Mouse (Mus musculus) lung, embryonic 15.5 days (tissue): ENCODE data around the gene Cd247. TPM values are rescaled to one million over a fixed set of nuclear protein-coding genes. Genes with fewer than 3 reads are reported as not detected.

ENCODE experiments used
- ATAC-seq: fragments of 200-750 bp; cut with Nextera tagmentation; 2 replicates; pipeline ENCODE4 v1.8.0; 2017; ENCODE audit warnings: moderate number of reproducible peaks, borderline replicate concordance; ENCODE audit not compliant: low FRiP score, low TSS enrichment; ENCODE audit errors: extremely low read depth
- H3K27ac ChIP-seq: fragments of 300-500 bp; sonication (generic); 2 replicates; pipeline ENCODE4 v1.5.1; 2015; ENCODE audit warnings: moderate library complexity, mild to moderate bottlenecking, inconsistent platforms
- H3K27me3 ChIP-seq: fragments of 300-500 bp; sonication (generic); 2 replicates; pipeline ENCODE4 v1.6.1; 2015; ENCODE audit warnings: inconsistent platforms
- H3K36me3 ChIP-seq: fragments of 300-500 bp; sonication (generic); 2 replicates; pipeline ENCODE4 v1.6.1; 2015; ENCODE audit warnings: inconsistent platforms
- H3K4me1 ChIP-seq: fragments of 300-500 bp; sonication (generic); 2 replicates; pipeline ENCODE4 v1.6.1; 2015; ENCODE audit warnings: inconsistent platforms
- H3K4me2 ChIP-seq: fragments of 300-500 bp; sonication (generic); 2 replicates; pipeline ENCODE4 v1.6.1; 2015; ENCODE audit warnings: inconsistent platforms, mild to moderate bottlenecking, moderate library complexity
- H3K4me3 ChIP-seq: fragments of 300-500 bp; sonication (generic); 2 replicates; pipeline ENCODE4 v1.5.1; 2015; ENCODE audit warnings: mild to moderate bottlenecking, inconsistent platforms
- H3K9ac ChIP-seq: fragments of 300-500 bp; sonication (generic); 2 replicates; pipeline ENCODE4 v1.6.1; 2015; ENCODE audit warnings: inconsistent platforms
- H3K9me3 ChIP-seq: fragments of 300-500 bp; sonication (generic); 2 replicates; pipeline ENCODE4 v1.6.1; 2016; ENCODE audit warnings: inconsistent platforms
- WGBS: fragments of 180-500 bp; shearing (Covaris S2); methylation state at CpG from one replicate; pipeline ENCODE4 v1.1.7; 2015; 5-methylcytosine and 5-hydroxymethylcytosine counted together
- polyA plus RNA-seq: library from polyadenylated mRNA; unstranded; fragments of >200 nt; fragmentation: Nextera tagmentation; extraction: Ambion mirVana; gene quantifications from 2 replicates; pipeline ENCODE4 v1.2.1, GENCODE M21; 2015

The Cd247 gene
- polyA plus RNA-seq, 1 experiment from 2014 or later, result 2.6 TPM

GRCm38 (mm10) chr1:165763635-165764372, 24.7 kb upstream of the Cd247 start, which contains the start of gene Creg1:
Creg1 (plus strand) TSS chr1:165763746.
- Histone ChIP-seq H3K9me3 (no peaks in the 10 kb centered on the region), H3K4me3 (peak within 1 kb of the TSS; percentile 69), H3K4me1 (peaks cover 17% of the 10 kb centered on the region), H3K9ac (peak within 1 kb of the TSS; percentile 83), H3K4me2 (peak within 1 kb of the TSS; percentile 92), H3K27ac (peak within 1 kb of the TSS; percentile 71), H3K36me3 (no peaks in the 10 kb centered on the region), H3K27me3 (no peaks in the 10 kb centered on the region)
- WGBS, result under 1% methylated on average over 57 of the region's 57 CpGs
- ATAC-seq, result peak; percentile 97

DNA sequence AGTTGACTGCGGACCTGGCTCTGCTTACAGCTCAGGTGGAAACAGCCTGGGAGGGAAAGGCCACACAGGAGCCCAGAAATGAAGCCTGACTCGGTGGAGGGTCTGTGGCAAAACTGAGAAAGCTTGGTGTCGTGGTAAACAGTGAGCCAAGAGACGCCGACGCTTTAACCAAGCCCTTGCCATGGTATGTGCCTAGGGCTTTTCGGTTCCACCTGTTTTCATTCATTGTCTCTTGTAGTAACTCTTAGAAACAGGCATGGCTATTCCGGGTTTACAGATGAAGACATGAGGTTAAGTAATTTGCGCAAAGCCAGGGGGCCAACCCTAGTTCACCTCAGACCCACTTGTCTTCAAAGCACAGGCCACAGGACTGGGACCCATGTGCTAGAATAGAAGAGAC, 23.9 kb upstream of the Cd247 start:
- Histone ChIP-seq H3K9me3 (no peaks in the 10 kb centered on the region), H3K4me2 (peak overlapping the region; percentile 92), H3K4me1 (peaks cover 17% of the 10 kb centered on the region), H3K4me3 (peak overlapping the region; percentile 69), H3K27me3 (no peaks in the 10 kb centered on the region), H3K27ac (no peak overlapping the region), H3K36me3 (no peaks in the 10 kb centered on the region), H3K9ac (peak overlapping the region; percentile 83; the same call in 1 of the 2 replicates)
- ATAC-seq, result no peak
- 51% methylated on average over 9 of the region's 9 CpGs for WGBS

GRCm38 (mm10) chr1:165765041-165765440, 23.4 kb upstream of the Cd247 start:
- Histone ChIP-seq H3K4me3 (no peak overlapping the region), H3K9me3 (no peaks in the 10 kb centered on the region), H3K27me3 (no peaks in the 10 kb centered on the region), H3K36me3 (no peaks in the 10 kb centered on the region), H3K4me1 (peaks cover 17% of the 10 kb centered on the region), H3K4me2 (peak overlapping the region; percentile 92; the same call in 1 of the 2 replicates), H3K27ac (no peak overlapping the region), H3K9ac (no peak overlapping the region)
- no peak for ATAC-seq
- 87% methylated on average over 11 of the region's 11 CpGs for WGBS

- 87% methylated on average over 17 of the region's 17 CpGs for WGBS
- Histone ChIP-seq H3K4me2 (no peak overlapping the region), H3K4me3 (no peak overlapping the region), H3K36me3 (0 out of 2 replicates have a peak, but pooled peaks cover 3% of the 10 kb centered on the region), H3K4me1 (peaks cover 17% of the 10 kb centered on the region), H3K9ac (no peak overlapping the region), H3K9me3 (no peaks in the 10 kb centered on the region), H3K27ac (no peak overlapping the region), H3K27me3 (no peaks in the 10 kb centered on the region)
- no peak for ATAC-seq
Measured at GRCm38 (mm10) chr1:165765651-165766294, 22.7 kb upstream of the Cd247 start.

DNA sequence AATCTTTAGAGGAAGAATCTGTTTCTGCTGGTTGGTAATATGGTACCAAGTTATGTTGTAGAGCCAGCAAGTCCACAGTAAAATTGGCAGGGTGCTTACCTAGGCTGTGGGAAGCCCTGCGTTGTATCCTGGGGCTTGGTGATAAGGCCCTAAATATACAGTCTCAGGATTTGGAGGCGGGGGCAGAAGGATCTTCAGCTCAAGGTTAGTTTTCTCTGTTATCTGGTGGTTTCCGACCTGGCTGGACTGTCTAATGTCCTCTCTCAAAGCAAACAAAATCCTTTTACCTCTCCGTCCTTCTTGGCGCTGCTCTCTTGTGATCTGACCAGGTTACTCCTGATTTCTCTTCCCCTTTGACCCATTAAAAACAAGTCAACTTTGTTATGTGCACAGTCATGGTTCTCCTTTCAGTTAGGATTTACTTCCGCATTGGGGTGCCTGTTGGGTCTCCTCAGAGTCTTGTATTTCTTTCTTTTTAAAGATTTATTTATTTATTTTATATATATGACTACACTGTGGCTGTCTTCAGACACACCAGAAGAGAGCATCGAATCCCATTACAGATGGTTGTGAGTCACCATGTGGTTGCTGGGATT, 22.1 kb upstream of the Cd247 start:
- Histone ChIP-seq H3K9ac (no peak overlapping the region), H3K9me3 (no peaks in the 10 kb centered on the region), H3K4me3 (no peak overlapping the region), H3K4me1 (peaks cover 21% of the 10 kb centered on the region), H3K27me3 (no peaks in the 10 kb centered on the region), H3K27ac (no peak overlapping the region), H3K4me2 (no peak overlapping the region), H3K36me3 (0 out of 2 replicates have a peak, but pooled peaks cover 7% of the 10 kb centered on the region)
- ATAC-seq, result no peak
- WGBS, result 80% methylated on average over 7 of the region's 7 CpGs

DNA sequence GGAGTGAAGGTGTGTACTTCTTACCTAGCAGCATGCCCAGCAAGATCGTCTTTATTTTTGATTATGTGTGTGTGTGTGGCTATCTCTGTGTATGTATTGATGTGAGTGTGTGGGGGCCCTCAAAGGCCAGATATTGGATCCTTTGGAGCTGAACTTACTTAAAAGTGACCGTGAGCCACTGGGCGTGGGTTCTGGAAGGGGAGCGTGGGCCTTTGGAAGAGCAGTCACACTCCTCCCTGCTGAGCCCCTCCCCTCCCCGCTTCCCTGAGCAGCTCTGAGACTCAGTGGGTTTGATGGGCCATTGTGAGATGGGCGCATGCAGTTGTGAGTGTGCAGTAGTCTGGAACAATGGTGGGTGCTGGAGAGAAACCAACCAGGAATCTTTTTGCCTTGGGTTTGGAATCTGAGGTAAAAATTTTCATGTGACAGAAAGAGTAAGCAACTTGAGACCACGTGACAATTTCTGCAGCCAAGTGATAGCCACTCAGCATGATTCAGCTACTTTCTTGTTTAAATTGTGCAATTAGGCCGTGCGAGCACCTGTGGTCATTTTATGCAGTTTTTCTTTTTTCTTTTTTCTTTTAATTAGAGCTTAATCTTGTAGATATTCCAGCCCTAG, 19.5 kb upstream of the Cd247 start:
- peaks cover 18% of the 10 kb centered on the region for H3K4me1 ChIP-seq
- H3K36me3 ChIP-seq, result 0 out of 2 replicates have a peak, but pooled peaks cover 7% of the 10 kb centered on the region
- no peak overlapping the region for H3K4me3 ChIP-seq
- no peaks in the 10 kb centered on the region for H3K9me3 ChIP-seq
- WGBS, result 62% methylated on average over 9 of the region's 9 CpGs
- no peak for ATAC-seq
- no peak overlapping the region for H3K9ac ChIP-seq
- H3K4me2 ChIP-seq, result no peak overlapping the region
- H3K27me3 ChIP-seq, result no peaks in the 10 kb centered on the region
- no peak overlapping the region for H3K27ac ChIP-seq

DNA sequence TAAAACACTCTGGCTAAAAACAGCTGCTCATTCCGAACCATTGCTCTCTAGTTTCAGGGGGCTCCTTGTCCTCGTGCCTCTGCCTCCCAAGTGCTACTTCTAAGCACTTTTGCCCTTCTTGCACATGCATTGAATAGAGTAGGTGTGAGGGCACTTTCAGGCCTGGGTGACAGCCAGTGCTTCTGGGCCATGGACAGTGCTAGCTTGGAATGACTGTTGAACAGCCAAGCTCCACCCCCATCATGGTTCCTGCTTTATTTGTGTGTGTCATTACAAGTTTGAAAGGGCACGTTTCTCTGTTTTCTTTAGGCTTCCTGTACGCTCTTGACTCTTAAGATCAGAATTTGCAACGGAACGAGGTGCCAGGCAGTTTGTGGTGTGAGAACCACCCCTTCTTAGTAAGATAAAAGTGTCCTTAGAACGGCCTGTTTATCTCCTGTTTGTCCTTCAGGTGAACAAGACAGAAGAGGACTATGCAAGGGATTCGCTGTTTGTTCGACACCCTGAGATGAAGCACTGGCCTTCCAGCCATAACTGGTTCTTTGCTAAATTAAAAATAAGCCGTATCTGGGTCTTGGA, 18.2 kb upstream of the Cd247 start:
- Histone ChIP-seq H3K9ac (no peak overlapping the region), H3K9me3 (no peaks in the 10 kb centered on the region), H3K4me3 (no peak overlapping the region), H3K4me1 (0 out of 2 replicates have a peak, but pooled peaks cover 8% of the 10 kb centered on the region), H3K4me2 (no peak overlapping the region), H3K27me3 (no peaks in the 10 kb centered on the region), H3K36me3 (0 out of 2 replicates have a peak, but pooled peaks cover 7% of the 10 kb centered on the region), H3K27ac (no peak overlapping the region)
- no peak for ATAC-seq
- WGBS, result 69% methylated on average over 10 of the region's 10 CpGs

- Histone ChIP-seq H3K9ac (no peak overlapping the region), H3K4me3 (0 out of 2 replicates have a peak overlapping the region, but pooled peaks have one; percentile 4), H3K27ac (no peak overlapping the region), H3K4me1 (0 out of 2 replicates have a peak, but pooled peaks cover 8% of the 10 kb centered on the region), H3K4me2 (peak overlapping the region; percentile 31; the same call in 1 of the 2 replicates), H3K27me3 (peaks cover 4% of the 10 kb centered on the region; the same call in 1 of the 2 replicates), H3K36me3 (0 out of 2 replicates have a peak, but pooled peaks cover 7% of the 10 kb centered on the region), H3K9me3 (no peaks in the 10 kb centered on the region)
- ATAC-seq, result peak; percentile 76
- WGBS, result 2% methylated on average over 12 of the region's 12 CpGs
Measured at GRCm38 (mm10) chr1:165771491-165771897, 17.0 kb upstream of the Cd247 start.

GRCm38 (mm10) chr1:165771998-165772397, 16.5 kb upstream of the Cd247 start:
- Histone ChIP-seq H3K4me1 (0 out of 2 replicates have a peak, but pooled peaks cover 8% of the 10 kb centered on the region), H3K4me2 (peak overlapping the region; percentile 31; the same call in 1 of the 2 replicates), H3K9me3 (no peaks in the 10 kb centered on the region), H3K36me3 (0 out of 2 replicates have a peak, but pooled peaks cover 7% of the 10 kb centered on the region), H3K9ac (no peak overlapping the region), H3K4me3 (no peak overlapping the region), H3K27me3 (peaks cover 9% of the 10 kb centered on the region; the same call in 1 of the 2 replicates), H3K27ac (no peak overlapping the region)
- no peak for ATAC-seq
- WGBS, result 53% methylated on average over 9 of the region's 9 CpGs

- no peak overlapping the region for H3K27ac ChIP-seq
- 0 out of 2 replicates have a peak, but pooled peaks cover 4% of the 10 kb centered on the region for H3K36me3 ChIP-seq
- ATAC-seq, result no peak
- H3K4me1 ChIP-seq, result peaks cover 8% of the 10 kb centered on the region; the same call in 1 of the 2 replicates
- H3K4me3 ChIP-seq, result no peak overlapping the region
- 48% methylated on average over 19 of the region's 19 CpGs for WGBS
- no peaks in the 10 kb centered on the region for H3K9me3 ChIP-seq
- H3K9ac ChIP-seq, result no peak overlapping the region
- H3K27me3 ChIP-seq, result peaks cover 11% of the 10 kb centered on the region; the same call in 1 of the 2 replicates
- no peak overlapping the region for H3K4me2 ChIP-seq
Measured at GRCm38 (mm10) chr1:165775518-165776294, 12.8 kb upstream of the Cd247 start.
